Mouse (Mus musculus) v-Abl transformed pro-B cells (cell line): Measurements from ENCODE around the gene Kpna1.

Experiments used
- in situ Hi-C, 2 experiments: fragments of 400-800 bp; cut with MboI; formaldehyde crosslinking; loops; one replicate each; pipeline ENCODE4 v1.15.1; 2025; ENCODE audit not compliant: unreplicated experiment in 2 of 2

Gene Kpna1

GRCm38 (mm10) chr16:36067694-36068093 lies 89.1 kb downstream of the Kpna1 start:
- in situ Hi-C loops = loop anchor here in 1 of 2 experiments (10.0 kb wide), 1 partner anchor 193 kb away; the partner anchor contains the start of gene Parp14

- in situ Hi-C loops = loop anchor here in 1 of 2 experiments (10.0 kb wide), 1 partner anchor 194 kb away; the partner anchor contains the start of gene Parp14
Observed at GRCm38 (mm10) chr16:36068356-36068755, 89.8 kb downstream of the Kpna1 start.

GRCm38 (mm10) chr16:36069819-36070575 lies 91.4 kb downstream of the Kpna1 start:
- in situ Hi-C loops = loop anchor here (5.0 to 10.0 kb wide), 2 partner anchors 195 to 198 kb away; partner anchors contain the start of gene Parp14 (in 2 of the 2)

GRCm38 (mm10) chr16:36071071-36071449 lies 92.5 kb downstream of the Kpna1 start:
- in situ Hi-C loops = loop anchor here in 1 of 2 experiments (5.0 kb wide), 1 partner anchor 199 kb away; the partner anchor contains the start of gene Parp14

GRCm38 (mm10) chr16:36071450-36072379 lies 93.2 kb downstream of the Kpna1 start, which contains the start of the genes Fam162a and Ccdc58:
TSS of gene Fam162a (minus strand) at chr16:36071594.
TSS of gene Ccdc58 (plus strand) at chr16:36071685.
- in situ Hi-C loops = loop anchor here in 1 of 2 experiments (5.0 kb wide), 1 partner anchor 199 kb away; the partner anchor contains the start of gene Parp14

GRCm38 (mm10) chr16:36072410-36073011 lies 94.0 kb downstream of the Kpna1 start:
- in situ Hi-C loops = loop anchor here in 1 of 2 experiments (5.0 kb wide), 1 partner anchor 200 kb away; the partner anchor contains the start of gene Parp14

GRCm38 (mm10) chr16:36074772-36075171 lies 96.2 kb downstream of the Kpna1 start:
- in situ Hi-C loops = loop anchor here (5.0 to 25.0 kb wide), 3 partner anchors 202 to 1463 kb away; partner anchors contain the start of genes Gtf2e1 (in 1 of the 2), Parp14 (in 1 of the 2), Rabl3 (in 1 of the 2) and Sec22a (in 1 of the 2)

- in situ Hi-C loops = loop anchor here (25.0 kb wide), 2 partner anchors 718 to 1457 kb away; partner anchors contain the start of genes Gtf2e1 (in 1 of the 2), Rabl3 (in 1 of the 2) and Sec22a (in 1 of the 2)
Observed at GRCm38 (mm10) chr16:36079916-36080315, 101.4 kb downstream of the Kpna1 start.
